Mouse (Mus musculus) lung, embryonic 16.5 days (tissue): Measurements from ENCODE around the gene AA467197. TPM values are rescaled to one million over a fixed set of nuclear protein-coding genes. Genes with fewer than 3 reads are reported as not detected.

Experiments
- ATAC-seq: fragments of 200-750 bp; cut with Nextera tagmentation; 2 replicates; pipeline ENCODE4 v1.8.0; 2017; ENCODE audit warnings: low read depth, mild to moderate bottlenecking, moderate library complexity
- H3K27ac ChIP-seq: fragments of 300-500 bp; sonication (generic); 2 replicates; pipeline ENCODE4 v1.5.1; 2014; ENCODE audit warnings: mild to moderate bottlenecking, control low read depth, low read length
- H3K27me3 ChIP-seq: fragments of 300-500 bp; sonication (generic); 2 replicates; pipeline ENCODE4 v1.6.1; 2014; ENCODE audit warnings: low read depth, low read length, mixed read lengths; ENCODE audit not compliant: control insufficient read depth, insufficient read depth
- H3K36me3 ChIP-seq: fragments of 300-500 bp; sonication (generic); 2 replicates; pipeline ENCODE4 v1.6.1; 2014; ENCODE audit warnings: low read length; ENCODE audit not compliant: control insufficient read depth, insufficient read depth
- H3K4me1 ChIP-seq: fragments of 300-500 bp; sonication (generic); replicated peaks from 2 replicates; pipeline ENCODE4 v1.6.1; 2014; ENCODE audit warnings: low read length, mixed read lengths; ENCODE audit not compliant: control insufficient read depth, insufficient read depth
- H3K4me2 ChIP-seq: fragments of 300-500 bp; sonication (generic); 2 replicates; pipeline ENCODE4 v1.6.1; 2014; ENCODE audit warnings: low read depth, low read length, control low read depth
- H3K4me3 ChIP-seq: fragments of 300-500 bp; sonication (generic); 2 replicates; pipeline ENCODE4 v1.5.1; 2014; ENCODE audit warnings: mild to moderate bottlenecking, low read length, control low read depth
- H3K9ac ChIP-seq: fragments of 300-500 bp; sonication (generic); 2 replicates; pipeline ENCODE4 v1.6.1; 2014; ENCODE audit warnings: low read length, control low read depth
- H3K9me3 ChIP-seq: fragments of 300-500 bp; sonication (generic); 2 replicates; pipeline ENCODE4 v1.6.1; 2016; ENCODE audit warnings: low read length; ENCODE audit not compliant: control insufficient read depth
- WGBS: fragments of 180-500 bp; shearing (Covaris S2); extraction: QIAGEN DNeasy Blood & Tissue Kit; methylation state at CpG from one replicate; pipeline ENCODE4 v1.1.7; 2014; 5-methylcytosine and 5-hydroxymethylcytosine counted together
- polyA plus RNA-seq: library from polyadenylated mRNA; unstranded; fragments of >200 nt; fragmentation: Nextera tagmentation; extraction: Ambion mirVana; gene quantifications from 2 replicates; pipeline ENCODE4 v1.2.1, GENCODE M21; 2015

Gene AA467197
- 0.53 and 1.1 TPM in 2 replicates for polyA plus RNA-seq

DNA sequence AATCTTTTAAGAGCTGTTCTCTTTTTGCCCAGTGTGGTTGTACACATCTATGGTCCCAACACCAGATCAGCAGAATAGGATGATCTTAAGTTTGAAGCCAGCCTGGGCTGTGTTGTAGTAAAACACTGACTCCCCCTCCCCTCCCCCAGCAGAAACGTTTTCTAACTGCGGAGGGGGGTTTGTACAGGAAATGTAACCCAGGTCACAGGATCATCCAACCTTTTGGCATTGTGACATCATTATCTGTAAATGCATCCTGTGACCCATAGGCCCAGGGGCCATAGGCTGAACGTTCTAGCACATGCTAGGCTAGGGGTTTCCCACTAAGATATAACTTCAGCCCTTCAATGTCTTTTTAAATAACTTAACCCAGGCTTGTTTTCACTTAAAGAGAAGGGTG is at the start of gene AA467197:
AA467197 (plus strand) TSS at position 301 of the 400 bp plus-strand sequence.
- H3K27me3 ChIP-seq, result no peaks in the 10 kb centered on the region; the same call in 1 of the 2 replicates
- H3K4me1 ChIP-seq, result peaks cover 5% of the 10 kb centered on the region
- peaks cover 2% of the 10 kb centered on the region; the same call in 1 of the 2 replicates for H3K36me3 ChIP-seq
- no peaks in the 10 kb centered on the region for H3K9me3 ChIP-seq
- H3K9ac ChIP-seq, result peak within 1 kb of the TSS; percentile 46; the same call in 1 of the 2 replicates
- H3K27ac ChIP-seq, result no peak within 1 kb of the TSS
- peak within 1 kb of the TSS; percentile 77 for H3K4me2 ChIP-seq
- peak within 1 kb of the TSS; percentile 50 for H3K4me3 ChIP-seq
- WGBS, result 53% methylated on average over 3 of the region's 3 CpGs
- ATAC-seq, result no peak

DNA sequence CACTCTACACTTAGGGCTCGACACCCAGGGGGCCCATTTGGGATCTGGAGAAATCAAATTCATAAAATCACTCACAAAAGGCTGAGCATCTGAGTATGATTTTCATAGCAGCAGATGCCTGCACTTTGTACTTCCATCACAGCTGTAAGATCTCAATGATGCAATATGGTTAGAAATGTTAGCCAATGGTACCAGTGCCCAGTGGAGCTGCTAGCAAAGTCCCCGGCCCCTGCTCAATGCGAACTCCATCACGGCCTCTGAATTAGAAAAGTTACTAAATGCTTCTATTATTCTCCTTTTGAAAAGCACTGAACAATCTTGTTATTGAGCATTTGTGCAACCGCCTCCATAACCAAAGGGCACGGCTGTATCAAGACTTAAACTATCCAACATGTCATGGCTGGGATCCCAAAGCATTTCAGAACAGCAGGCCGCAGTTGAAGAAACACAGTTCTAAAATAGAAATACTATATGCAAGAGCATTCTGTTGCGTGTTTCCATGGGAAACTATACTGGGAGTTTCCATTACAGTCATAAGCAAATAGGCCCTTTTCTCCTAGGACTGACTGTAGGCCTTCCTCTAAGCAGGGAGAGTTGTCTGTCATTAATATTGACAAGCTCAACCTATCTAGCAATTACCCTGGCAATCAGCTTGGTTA is 48.8 kb upstream of the AA467197 start:
- 86% methylated on average over 8 of the region's 8 CpGs for WGBS

GRCm38 (mm10) chr2:122590351-122590750 is 46.4 kb upstream of the AA467197 start:
- no peaks in the 10 kb centered on the region for H3K4me1 ChIP-seq
- no peak for ATAC-seq

More for the DNA sequence above, 48.8 kb upstream of the AA467197 start:
- Histone ChIP-seq H3K27me3 (no peaks in the 10 kb centered on the region), H3K9ac (no peak overlapping the region), H3K27ac (no peak overlapping the region), H3K9me3 (no peaks in the 10 kb centered on the region), H3K4me1 (no peaks in the 10 kb centered on the region), H3K36me3 (no peaks in the 10 kb centered on the region), H3K4me3 (no peak overlapping the region), H3K4me2 (no peak overlapping the region)
- no peak for ATAC-seq

GRCm38 (mm10) chr2:122591213-122591612 is 45.6 kb upstream of the AA467197 start:
- no peak overlapping the region for H3K4me2 ChIP-seq
- no peak for ATAC-seq
- no peaks in the 10 kb centered on the region for H3K9me3 ChIP-seq
- no peak overlapping the region for H3K9ac ChIP-seq
- no peaks in the 10 kb centered on the region for H3K27me3 ChIP-seq
- no peaks in the 10 kb centered on the region for H3K36me3 ChIP-seq
- no peak overlapping the region for H3K4me3 ChIP-seq
- H3K27ac ChIP-seq, result no peak overlapping the region
- 46% methylated on average over 2 of the region's 2 CpGs for WGBS
- H3K4me1 ChIP-seq, result no peaks in the 10 kb centered on the region

More at GRCm38 (mm10) chr2:122590351-122590750, 46.4 kb upstream of the AA467197 start:
- H3K27ac ChIP-seq, result no peak overlapping the region
- H3K4me3 ChIP-seq, result no peak overlapping the region
- whole genome bisulfite sequencing, result 58% methylated on average over 1 of the region's 1 CpGs
- no peaks in the 10 kb centered on the region for H3K27me3 ChIP-seq
- H3K9me3 ChIP-seq, result no peaks in the 10 kb centered on the region
- H3K36me3 ChIP-seq, result no peaks in the 10 kb centered on the region
- H3K9ac ChIP-seq, result no peak overlapping the region
- no peak overlapping the region for H3K4me2 ChIP-seq

DNA sequence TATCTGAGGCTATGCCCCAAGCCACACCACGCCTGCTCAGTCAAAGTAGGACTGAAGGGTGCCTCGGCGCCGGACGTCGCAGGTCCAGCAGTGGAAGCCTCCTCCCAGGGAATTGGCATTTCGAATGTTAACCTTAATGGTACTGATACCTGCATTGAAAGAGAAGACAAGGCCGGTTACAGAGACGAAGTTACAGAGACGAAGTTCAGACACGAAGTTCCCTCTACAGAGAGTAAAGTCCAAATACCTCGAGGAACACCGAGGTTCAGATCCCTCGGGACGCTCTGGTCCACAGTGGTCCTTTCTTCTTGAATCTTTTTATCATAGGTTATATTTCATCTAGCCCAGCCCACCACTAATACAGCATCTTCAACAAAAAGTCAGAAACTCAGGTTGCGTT is 41.3 kb upstream of the AA467197 start:
- Histone ChIP-seq H3K4me3 (no peak overlapping the region), H3K27me3 (no peaks in the 10 kb centered on the region), H3K4me1 (no peaks in the 10 kb centered on the region), H3K4me2 (no peak overlapping the region), H3K27ac (no peak overlapping the region), H3K9ac (no peak overlapping the region), H3K36me3 (no peaks in the 10 kb centered on the region), H3K9me3 (no peaks in the 10 kb centered on the region)
- WGBS, result 87% methylated on average over 16 of the region's 16 CpGs
- no peak for ATAC-seq

DNA sequence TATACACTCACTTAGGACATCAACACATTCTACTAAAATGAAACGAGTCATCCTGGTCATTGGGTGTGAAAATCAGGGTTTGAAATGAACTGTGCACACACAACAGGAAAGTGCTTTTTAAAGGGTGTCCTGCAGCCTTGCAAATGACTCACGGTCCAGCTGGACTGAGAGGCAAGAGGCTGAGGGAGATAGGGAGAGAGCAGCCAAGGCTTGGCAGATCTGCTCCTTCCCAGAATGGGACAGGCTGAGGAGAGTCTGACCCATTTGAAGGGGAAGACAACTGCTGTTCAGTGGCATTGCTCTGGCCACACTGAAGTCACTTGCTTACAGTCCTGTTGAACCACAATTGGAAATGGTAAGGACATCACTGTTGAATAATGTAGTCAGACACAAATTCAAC is 37.0 kb upstream of the AA467197 start:
- Histone ChIP-seq H3K36me3 (no peaks in the 10 kb centered on the region), H3K4me2 (no peak overlapping the region), H3K27me3 (no peaks in the 10 kb centered on the region), H3K4me3 (no peak overlapping the region), H3K27ac (no peak overlapping the region), H3K9me3 (no peaks in the 10 kb centered on the region), H3K9ac (no peak overlapping the region), H3K4me1 (no peaks in the 10 kb centered on the region)
- WGBS, result 64% methylated on average over 2 of the region's 2 CpGs
- no peak for ATAC-seq

DNA sequence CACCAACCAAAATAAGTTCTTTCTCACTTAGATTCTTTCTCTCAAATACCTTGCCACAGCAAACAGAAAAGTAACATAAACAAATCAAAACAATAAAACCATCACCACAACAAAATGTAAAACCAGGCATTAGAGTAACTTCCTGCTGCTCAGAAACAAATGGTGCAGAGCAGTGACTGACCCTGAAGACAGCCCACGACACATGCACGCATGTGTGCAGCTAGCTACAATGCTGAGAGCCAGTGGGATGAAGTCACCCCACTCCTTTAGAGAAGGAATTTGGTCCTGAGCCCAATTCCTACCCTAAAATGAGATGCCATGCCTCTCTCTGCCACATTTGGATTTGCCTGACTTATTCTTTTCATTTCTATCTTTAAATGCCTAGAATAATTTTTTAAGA is 35.4 kb upstream of the AA467197 start:
- no peak overlapping the region for H3K9ac ChIP-seq
- no peaks in the 10 kb centered on the region for H3K9me3 ChIP-seq
- H3K27ac ChIP-seq, result no peak overlapping the region
- no peaks in the 10 kb centered on the region for H3K36me3 ChIP-seq
- ATAC-seq, result no peak
- no peak overlapping the region for H3K4me3 ChIP-seq
- H3K4me1 ChIP-seq, result no peaks in the 10 kb centered on the region
- WGBS, result 60% methylated on average over 2 of the region's 2 CpGs
- H3K27me3 ChIP-seq, result no peaks in the 10 kb centered on the region
- no peak overlapping the region for H3K4me2 ChIP-seq

- H3K9ac ChIP-seq, result no peak overlapping the region
- no peak overlapping the region for H3K27ac ChIP-seq
- H3K9me3 ChIP-seq, result no peaks in the 10 kb centered on the region
- no peak overlapping the region for H3K4me2 ChIP-seq
- ATAC-seq, result no peak
- no peaks in the 10 kb centered on the region for H3K4me1 ChIP-seq
- no peaks in the 10 kb centered on the region for H3K36me3 ChIP-seq
- H3K4me3 ChIP-seq, result no peak overlapping the region
- WGBS, result 71% methylated on average over 5 of the region's 5 CpGs
- H3K27me3 ChIP-seq, result peaks cover 3% of the 10 kb centered on the region; the same call in 1 of the 2 replicates
These were observed 31.0 kb upstream of the AA467197 start for GRCm38 (mm10) chr2:122605829-122606228.

DNA sequence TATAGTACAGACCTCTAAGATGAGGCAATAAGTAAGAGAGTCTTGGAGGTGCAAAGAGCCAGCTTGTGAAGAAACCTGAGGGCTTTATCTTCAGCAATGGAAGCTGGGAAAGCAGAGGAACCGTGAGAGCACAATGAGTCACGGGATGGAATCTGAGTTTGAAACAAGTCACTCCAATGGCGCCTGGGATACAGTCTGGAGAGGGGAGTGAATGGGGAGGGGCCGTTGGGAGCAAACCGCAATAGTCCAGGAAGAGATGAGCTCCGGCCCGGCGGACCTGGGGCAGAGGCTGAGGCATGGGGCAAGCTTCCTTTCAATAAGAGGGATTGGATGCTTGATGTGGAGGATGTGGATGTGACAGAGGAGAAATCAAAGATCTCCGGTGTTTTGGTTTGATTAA is 28.0 kb upstream of the AA467197 start:
- Histone ChIP-seq H3K4me3 (no peak overlapping the region), H3K9ac (no peak overlapping the region), H3K4me2 (no peak overlapping the region), H3K36me3 (no peaks in the 10 kb centered on the region), H3K27me3 (peaks cover 9% of the 10 kb centered on the region; the same call in 1 of the 2 replicates), H3K4me1 (no peaks in the 10 kb centered on the region), H3K9me3 (no peaks in the 10 kb centered on the region), H3K27ac (no peak overlapping the region)
- ATAC-seq, result no peak
- WGBS, result 69% methylated on average over 9 of the region's 9 CpGs
